Mouse (Mus musculus): ENCODE data around the gene Snx4.

DNA sequence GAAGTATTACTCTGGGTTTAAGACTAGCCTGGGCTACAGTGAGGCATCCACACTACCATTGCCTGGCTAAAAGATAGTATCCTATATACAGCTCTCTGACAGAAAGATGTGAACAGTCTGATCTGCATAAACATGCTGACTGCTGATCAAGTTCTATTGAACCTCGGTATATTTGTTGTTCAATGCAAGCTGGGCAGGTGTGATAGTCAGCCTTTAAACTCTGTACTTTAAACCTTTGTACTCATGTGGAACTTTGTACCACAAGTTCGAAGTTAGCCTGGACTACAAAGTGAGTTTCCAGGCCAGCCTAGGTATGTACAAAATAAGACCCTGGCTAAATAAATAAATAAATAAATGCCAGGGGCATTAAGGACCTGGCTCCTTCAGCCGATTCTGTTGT, 28.8 kb upstream of the Snx4 start:
- TF ChIP-seq POLR2A (IDR thresholded peaks at IDR 0.05; ENCODE audit: borderline replicate concordance, extremely low read depth, insufficient read depth, insufficient read length, poor library complexity, severe bottlenecking) (no peak), CTCF (IDR thresholded peaks at IDR 0.05; ENCODE audit: borderline replicate concordance, extremely low read depth, insufficient read depth, insufficient read length) (no peak)
